Mouse (Mus musculus): Measurements from ENCODE around the gene Ppp1cb. TPM values are rescaled to one million over a fixed set of nuclear protein-coding genes. Genes with fewer than 3 reads are reported as not detected.

Ppp1cb gene
- polyA plus RNA-seq, 1 experiment from 2014 or later, result 237 TPM

Other genes starting within 250 kb of the Ppp1cb start
- 0.15 TPM in 1 of 2 replicates, not detected in the other for gene Plb1, start 226.1 kb upstream of the Ppp1cb start, polyA plus RNA-seq (2016; fragmentation: Nextera tagmentation; extraction: Ambion mirVana)
- 33.7 and 35.7 TPM in 2 replicates for gene Yes1, start 152.3 kb downstream of the Ppp1cb start, polyA plus RNA-seq (2016; fragmentation: Nextera tagmentation; extraction: Ambion mirVana)

Data from limb, embryonic 10.5 days (tissue).